Mouse (Mus musculus): ENCODE measurements around the gene Dclk2. TPM values are rescaled to one million over a fixed set of nuclear protein-coding genes. Genes with fewer than 3 reads are reported as not detected.

Gene Dclk2
- polyA plus RNA-seq, 1 experiment from 2014 or later, result 12.0 TPM

GRCm38 (mm10) chr3:86950652-86951051 lies 30.0 kb upstream of the Dclk2 start:
- Histone ChIP-seq H3K27ac (replicated peaks; ENCODE audit: low read depth, low read length) (no peak overlapping the region), H3K36me3 (replicated peaks; ENCODE audit: control insufficient read depth, insufficient read depth, low read depth, low read length) (no peaks in the 10 kb centered on the region), H3K4me3 (ENCODE audit: low read depth, low read length) (no peak overlapping the region), H3K4me2 (ENCODE audit: low read depth, low read length) (no peak overlapping the region), H3K9ac (replicated peaks; ENCODE audit: low read length) (no peak overlapping the region), H3K27me3 (ENCODE audit: control insufficient read depth, insufficient read depth, low read length) (no peaks in the 10 kb centered on the region), H3K9me3 (replicated peaks; ENCODE audit: control insufficient read depth, low read length) (no peaks in the 10 kb centered on the region), H3K4me1 (ENCODE audit: control insufficient read depth, insufficient read depth, low read length) (no peaks in the 10 kb centered on the region)
- 34% methylated on average over 2 of the region's 2 CpGs for WGBS
- ATAC-seq (replicated peaks; ENCODE audit: insufficient number of reproducible peaks, low FRiP score, low TSS enrichment, low read depth) (no peak), DNase-seq (ENCODE audit: low spot score) (no peak)

GRCm38 (mm10) chr3:86936254-86936836 lies 15.7 kb upstream of the Dclk2 start:
- Histone ChIP-seq H3K4me1 (ENCODE audit: control insufficient read depth, insufficient read depth, low read length) (no peaks in the 10 kb centered on the region), H3K27me3 (ENCODE audit: control insufficient read depth, insufficient read depth, low read length) (no peaks in the 10 kb centered on the region), H3K36me3 (replicated peaks; ENCODE audit: control insufficient read depth, insufficient read depth, low read depth, low read length) (no peaks in the 10 kb centered on the region), H3K4me3 (ENCODE audit: low read depth, low read length) (no peak overlapping the region), H3K9me3 (replicated peaks; ENCODE audit: control insufficient read depth, low read length) (no peaks in the 10 kb centered on the region), H3K4me2 (ENCODE audit: low read depth, low read length) (no peak overlapping the region), H3K9ac (replicated peaks; ENCODE audit: low read length) (no peak overlapping the region), H3K27ac (replicated peaks; ENCODE audit: low read depth, low read length) (no peak overlapping the region)
- WGBS, result 22% methylated on average over 2 of the region's 2 CpGs
- ATAC-seq (replicated peaks; ENCODE audit: insufficient number of reproducible peaks, low FRiP score, low TSS enrichment, low read depth) (no peak), DNase-seq (ENCODE audit: low spot score) (no peak)

- H3K27me3 ChIP-seq (ENCODE audit: control insufficient read depth, insufficient read depth, low read length), result no peaks in the 10 kb centered on the region
- no peak overlapping the region for H3K4me3 ChIP-seq (ENCODE audit: low read depth, low read length)
- no peaks in the 10 kb centered on the region for H3K9me3 ChIP-seq (replicated peaks; ENCODE audit: control insufficient read depth, low read length)
- 80% methylated on average over 7 of the region's 7 CpGs for WGBS
- no peak overlapping the region for H3K4me2 ChIP-seq (ENCODE audit: low read depth, low read length)
- no peak overlapping the region for H3K9ac ChIP-seq (replicated peaks; ENCODE audit: low read length)
- no peak for ATAC-seq (replicated peaks; ENCODE audit: insufficient number of reproducible peaks, low FRiP score, low TSS enrichment, low read depth)
- no peak overlapping the region for H3K27ac ChIP-seq (replicated peaks; ENCODE audit: low read depth, low read length)
- no peak for DNase-seq (ENCODE audit: low spot score)
- H3K36me3 ChIP-seq (replicated peaks; ENCODE audit: control insufficient read depth, insufficient read depth, low read depth, low read length), result no peaks in the 10 kb centered on the region
- H3K4me1 ChIP-seq (ENCODE audit: control insufficient read depth, insufficient read depth, low read length), result no peaks in the 10 kb centered on the region
These were observed 12.8 kb upstream of the Dclk2 start for GRCm38 (mm10) chr3:86933446-86933845.

- 90% methylated on average over 10 of the region's 10 CpGs for WGBS
- no peak overlapping the region for H3K4me2 ChIP-seq (ENCODE audit: low read depth, low read length)
- no peaks in the 10 kb centered on the region for H3K36me3 ChIP-seq (replicated peaks; ENCODE audit: control insufficient read depth, insufficient read depth, low read depth, low read length)
- H3K4me3 ChIP-seq (ENCODE audit: low read depth, low read length), result no peak overlapping the region
- H3K27me3 ChIP-seq (ENCODE audit: control insufficient read depth, insufficient read depth, low read length), result peaks cover 5% of the 10 kb centered on the region
- H3K9me3 ChIP-seq (replicated peaks; ENCODE audit: control insufficient read depth, low read length), result no peaks in the 10 kb centered on the region
- no peak overlapping the region for H3K9ac ChIP-seq (replicated peaks; ENCODE audit: low read length)
- DNase-seq (ENCODE audit: low spot score), result no peak
- no peak for ATAC-seq (replicated peaks; ENCODE audit: insufficient number of reproducible peaks, low FRiP score, low TSS enrichment, low read depth)
- H3K4me1 ChIP-seq (ENCODE audit: control insufficient read depth, insufficient read depth, low read length), result no peaks in the 10 kb centered on the region
- H3K27ac ChIP-seq (replicated peaks; ENCODE audit: low read depth, low read length), result no peak overlapping the region
These were observed 3.0 kb upstream of the Dclk2 start for GRCm38 (mm10) chr3:86923686-86924085.

GRCm38 (mm10) chr3:86921181-86921975 lies 726 bp upstream of the Dclk2 start:
- H3K27ac ChIP-seq (replicated peaks; ENCODE audit: low read depth, low read length), result no peak overlapping the region
- H3K4me1 ChIP-seq (ENCODE audit: control insufficient read depth, insufficient read depth, low read length), result no peaks in the 10 kb centered on the region
- 74% methylated on average over 18 of the region's 18 CpGs for WGBS
- H3K9ac ChIP-seq (replicated peaks; ENCODE audit: low read length), result no peak overlapping the region
- no peaks in the 10 kb centered on the region for H3K9me3 ChIP-seq (replicated peaks; ENCODE audit: control insufficient read depth, low read length)
- H3K4me3 ChIP-seq (ENCODE audit: low read depth, low read length), result no peak overlapping the region
- H3K36me3 ChIP-seq (replicated peaks; ENCODE audit: control insufficient read depth, insufficient read depth, low read depth, low read length), result no peaks in the 10 kb centered on the region
- no peak for DNase-seq (ENCODE audit: low spot score)
- no peak for ATAC-seq (replicated peaks; ENCODE audit: insufficient number of reproducible peaks, low FRiP score, low TSS enrichment, low read depth)
- peak overlapping the region; percentile 83; the same call in 1 of the 2 replicates for H3K4me2 ChIP-seq (ENCODE audit: low read depth, low read length)
- H3K27me3 ChIP-seq (ENCODE audit: control insufficient read depth, insufficient read depth, low read length), result peaks cover 5% of the 10 kb centered on the region

GRCm38 (mm10) chr3:86919641-86920342 lies 860 bp downstream of the Dclk2 start:
- WGBS, result under 1% methylated on average over 61 of the region's 61 CpGs
- DNase-seq (ENCODE audit: low spot score), result peak; percentile 47
- Histone ChIP-seq H3K4me2 (ENCODE audit: low read depth, low read length) (peak overlapping the region; percentile 83), H3K4me1 (ENCODE audit: control insufficient read depth, insufficient read depth, low read length) (no peaks in the 10 kb centered on the region), H3K27me3 (ENCODE audit: control insufficient read depth, insufficient read depth, low read length) (peaks cover 5% of the 10 kb centered on the region), H3K36me3 (replicated peaks; ENCODE audit: control insufficient read depth, insufficient read depth, low read depth, low read length) (no peaks in the 10 kb centered on the region), H3K9ac (replicated peaks; ENCODE audit: low read length) (peak overlapping the region; percentile 88), H3K9me3 (replicated peaks; ENCODE audit: control insufficient read depth, low read length) (no peaks in the 10 kb centered on the region), H3K27ac (replicated peaks; ENCODE audit: low read depth, low read length) (no peak overlapping the region), H3K4me3 (ENCODE audit: low read depth, low read length) (peak overlapping the region; percentile 72)
- peak; percentile 55 for ATAC-seq (replicated peaks; ENCODE audit: insufficient number of reproducible peaks, low FRiP score, low TSS enrichment, low read depth)

GRCm38 (mm10) chr3:86917048-86917447 lies 3.6 kb downstream of the Dclk2 start:
- Histone ChIP-seq H3K27me3 (ENCODE audit: control insufficient read depth, insufficient read depth, low read length) (peaks cover 5% of the 10 kb centered on the region), H3K9me3 (replicated peaks; ENCODE audit: control insufficient read depth, low read length) (no peaks in the 10 kb centered on the region), H3K9ac (replicated peaks; ENCODE audit: low read length) (no peak overlapping the region), H3K4me3 (ENCODE audit: low read depth, low read length) (no peak overlapping the region), H3K4me2 (ENCODE audit: low read depth, low read length) (no peak overlapping the region), H3K4me1 (ENCODE audit: control insufficient read depth, insufficient read depth, low read length) (no peaks in the 10 kb centered on the region), H3K27ac (replicated peaks; ENCODE audit: low read depth, low read length) (no peak overlapping the region), H3K36me3 (replicated peaks; ENCODE audit: control insufficient read depth, insufficient read depth, low read depth, low read length) (no peaks in the 10 kb centered on the region)
- DNase-seq (ENCODE audit: low spot score) (no peak), ATAC-seq (replicated peaks; ENCODE audit: insufficient number of reproducible peaks, low FRiP score, low TSS enrichment, low read depth) (no peak)
- 90% methylated on average over 5 of the region's 5 CpGs for WGBS

GRCm38 (mm10) chr3:86916626-86917025 lies 4.0 kb downstream of the Dclk2 start:
- ATAC-seq (replicated peaks; ENCODE audit: insufficient number of reproducible peaks, low FRiP score, low TSS enrichment, low read depth) (no peak), DNase-seq (ENCODE audit: low spot score) (no peak)
- Histone ChIP-seq H3K27ac (replicated peaks; ENCODE audit: low read depth, low read length) (no peak overlapping the region), H3K4me2 (ENCODE audit: low read depth, low read length) (no peak overlapping the region), H3K27me3 (ENCODE audit: control insufficient read depth, insufficient read depth, low read length) (peaks cover 5% of the 10 kb centered on the region), H3K4me3 (ENCODE audit: low read depth, low read length) (no peak overlapping the region), H3K9me3 (replicated peaks; ENCODE audit: control insufficient read depth, low read length) (no peaks in the 10 kb centered on the region), H3K9ac (replicated peaks; ENCODE audit: low read length) (no peak overlapping the region), H3K36me3 (replicated peaks; ENCODE audit: control insufficient read depth, insufficient read depth, low read depth, low read length) (no peaks in the 10 kb centered on the region), H3K4me1 (ENCODE audit: control insufficient read depth, insufficient read depth, low read length) (no peaks in the 10 kb centered on the region)
- 91% methylated on average over 4 of the region's 4 CpGs for WGBS

Measured in embryonic facial prominence, embryonic 11.5 days (tissue).